Mouse (Mus musculus): ENCODE measurements at regions not wholly inside any gene's neighbourhood (a gene's known extent, or its start where the extent isn't known, plus 50 kb on each side); places are given as distances from the start of the nearest gene placed in this dataset.

DNA sequence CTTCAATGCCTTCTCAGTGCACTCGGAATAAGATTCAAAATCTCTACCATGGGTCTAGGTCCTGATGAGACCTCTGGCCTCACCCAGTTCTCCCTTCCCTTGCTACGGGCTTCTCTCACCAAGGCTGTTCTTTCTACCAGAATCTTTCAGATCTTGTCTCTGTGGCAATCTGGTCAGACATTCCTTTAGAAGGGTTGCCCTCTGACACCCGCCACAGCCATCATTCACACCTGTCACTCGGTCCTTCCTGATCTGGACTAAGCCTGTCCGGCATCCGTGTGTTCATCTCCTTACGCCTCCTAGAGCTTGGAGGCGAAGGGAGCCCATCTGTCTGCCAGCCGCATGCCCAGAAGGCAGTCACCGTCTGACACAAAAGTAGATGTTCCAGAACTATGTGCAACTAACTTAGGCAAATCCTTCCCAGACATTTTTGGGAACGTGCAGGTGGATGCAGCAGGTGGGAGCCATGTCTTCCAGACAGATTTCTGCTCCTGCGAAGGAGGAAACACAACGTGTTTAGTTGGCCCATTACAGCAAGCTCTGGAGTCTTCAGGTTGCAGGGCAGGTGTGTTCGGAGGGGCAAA, 77.7 kb downstream of the Fam76b start:
- Histone ChIP-seq H3K36me3 (ENCODE audit: inconsistent target) (no peaks in the 10 kb centered on the region), H3K4me3 (ENCODE audit: inconsistent target) (no peak overlapping the region), H3K27ac (no peak overlapping the region), H3K79me2 (ENCODE audit: inconsistent target) (no peaks in the 10 kb centered on the region)
- WGBS (ENCODE audit: missing documents): 95% methylated on average over 14 of the region's 14 CpGs

DNA sequence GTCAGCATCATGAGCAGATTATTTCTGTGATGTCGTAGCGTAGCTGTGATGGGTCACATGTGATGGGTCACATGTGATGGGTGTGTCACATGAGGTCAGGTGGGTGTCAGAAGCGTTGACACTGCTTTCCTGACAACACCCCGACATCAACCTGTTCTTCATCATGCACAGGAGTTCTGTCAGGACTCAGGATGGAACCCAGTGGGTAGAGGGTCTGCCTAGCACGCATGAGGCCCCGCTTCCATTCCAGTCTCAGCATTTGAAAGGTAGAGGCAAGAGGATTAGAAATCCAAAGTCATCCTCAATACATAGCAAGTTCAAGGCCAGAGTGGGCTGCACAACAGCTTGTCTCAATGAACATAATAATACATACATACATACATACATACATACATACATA, 79.2 kb downstream of the Fam76b start:
- Histone ChIP-seq H3K36me3 (ENCODE audit: inconsistent target) (no peaks in the 10 kb centered on the region), H3K79me2 (ENCODE audit: inconsistent target) (no peaks in the 10 kb centered on the region), H3K27ac (no peak overlapping the region), H3K4me3 (ENCODE audit: inconsistent target) (no peak overlapping the region)
- WGBS (ENCODE audit: missing documents): 94% methylated on average over 4 of the region's 6 CpGs

DNA sequence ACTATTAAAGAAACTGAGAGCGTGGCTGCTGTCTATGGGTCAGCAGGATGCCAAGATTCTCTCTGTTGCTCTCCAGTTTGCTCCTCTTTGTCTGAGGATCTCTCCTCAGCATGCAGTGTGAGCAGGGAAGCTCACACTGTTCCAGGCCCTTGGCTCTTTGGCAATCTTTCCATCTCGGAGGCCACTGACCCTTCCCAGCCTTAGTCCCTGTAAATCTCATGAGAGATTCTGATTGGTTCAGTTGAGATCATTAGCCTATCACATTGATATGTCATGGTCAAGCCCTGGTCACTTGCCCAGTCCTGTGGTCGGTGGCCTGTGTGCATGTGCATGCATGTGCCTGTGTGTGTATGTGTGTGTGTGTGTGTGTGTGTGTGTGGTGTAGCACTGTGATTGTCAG, 82.1 kb downstream of the Fam76b start:
- Histone ChIP-seq H3K36me3 (ENCODE audit: inconsistent target) (no peaks in the 10 kb centered on the region), H3K79me2 (ENCODE audit: inconsistent target) (no peaks in the 10 kb centered on the region), H3K4me3 (ENCODE audit: inconsistent target) (no peak overlapping the region), H3K27ac (no peak overlapping the region)
- WGBS (ENCODE audit: missing documents): 96% methylated on average over 3 of the region's 3 CpGs

DNA sequence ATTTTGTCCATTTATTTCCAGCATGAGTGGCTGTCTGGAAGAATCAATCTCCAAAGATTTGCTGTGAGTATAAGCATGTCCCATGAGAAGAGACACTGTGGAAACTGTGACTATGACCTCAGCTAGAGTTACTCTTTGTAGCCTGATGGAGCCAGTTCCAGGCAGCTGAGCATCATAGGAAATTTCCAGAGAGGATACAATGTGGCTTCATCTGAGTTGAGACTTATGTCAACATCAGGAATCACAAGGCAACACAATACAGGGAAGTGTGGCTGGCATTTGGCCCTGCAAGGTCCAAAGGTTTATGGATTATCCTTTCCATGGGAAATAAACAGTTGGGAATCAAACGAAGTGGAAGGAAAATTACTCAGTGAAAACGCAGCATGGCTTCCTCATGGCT, 82.6 kb downstream of the Fam76b start:
- Histone ChIP-seq H3K27ac (no peak overlapping the region), H3K79me2 (ENCODE audit: inconsistent target) (no peaks in the 10 kb centered on the region), H3K4me3 (ENCODE audit: inconsistent target) (no peak overlapping the region), H3K36me3 (ENCODE audit: inconsistent target) (no peaks in the 10 kb centered on the region)
- WGBS (ENCODE audit: missing documents): 75% methylated on average over 2 of the region's 2 CpGs

DNA sequence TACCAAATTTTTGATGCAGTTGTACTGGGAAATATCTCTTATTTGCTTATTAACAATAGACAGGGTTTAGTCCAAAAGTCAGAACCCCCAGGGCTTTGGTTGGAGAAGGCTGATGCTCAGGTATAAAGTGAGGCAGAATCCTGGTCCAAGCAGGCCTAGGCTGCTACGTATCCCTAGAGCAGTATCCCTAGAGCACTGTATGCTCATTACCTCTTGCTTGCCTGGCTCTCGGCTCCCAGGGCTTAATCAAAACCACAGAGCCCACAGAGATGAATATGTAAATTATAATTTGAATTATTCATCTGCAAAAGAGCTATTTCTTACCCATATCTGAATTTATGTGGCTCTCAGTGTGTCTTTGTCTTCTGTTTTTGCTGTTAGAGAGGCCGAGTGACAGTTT, 85.9 kb downstream of the Fam76b start:
- Histone ChIP-seq H3K27ac (no peak overlapping the region), H3K79me2 (ENCODE audit: inconsistent target) (no peaks in the 10 kb centered on the region), H3K4me3 (ENCODE audit: inconsistent target) (no peak overlapping the region), H3K36me3 (ENCODE audit: inconsistent target) (no peaks in the 10 kb centered on the region)
- WGBS (ENCODE audit: missing documents): 66% methylated on average over 3 of the region's 3 CpGs

DNA sequence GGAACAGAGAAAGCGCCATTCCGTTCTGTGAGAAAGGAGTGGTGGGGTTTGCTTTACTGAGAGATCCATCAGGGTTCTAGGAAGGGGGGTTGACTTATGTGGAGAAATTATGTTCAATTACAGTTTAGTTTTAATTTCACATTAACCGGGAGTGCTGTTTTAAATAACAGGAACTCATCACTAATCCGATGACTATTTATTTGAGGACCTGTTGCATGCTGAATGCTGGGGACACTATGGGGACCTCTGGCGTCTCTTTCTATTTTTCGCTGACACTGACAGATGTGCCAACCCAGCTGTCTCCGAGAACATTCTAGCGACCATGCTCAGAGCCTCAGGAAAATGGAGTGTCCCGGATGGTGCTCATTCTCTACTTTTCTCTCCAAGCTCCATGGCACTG, 86.6 kb downstream of the Fam76b start:
- Histone ChIP-seq H3K36me3 (ENCODE audit: inconsistent target) (no peaks in the 10 kb centered on the region), H3K4me3 (ENCODE audit: inconsistent target) (no peak overlapping the region), H3K27ac (no peak overlapping the region), H3K79me2 (ENCODE audit: inconsistent target) (no peaks in the 10 kb centered on the region)
- 94% methylated on average over 9 of the region's 9 CpGs for WGBS (ENCODE audit: missing documents)

DNA sequence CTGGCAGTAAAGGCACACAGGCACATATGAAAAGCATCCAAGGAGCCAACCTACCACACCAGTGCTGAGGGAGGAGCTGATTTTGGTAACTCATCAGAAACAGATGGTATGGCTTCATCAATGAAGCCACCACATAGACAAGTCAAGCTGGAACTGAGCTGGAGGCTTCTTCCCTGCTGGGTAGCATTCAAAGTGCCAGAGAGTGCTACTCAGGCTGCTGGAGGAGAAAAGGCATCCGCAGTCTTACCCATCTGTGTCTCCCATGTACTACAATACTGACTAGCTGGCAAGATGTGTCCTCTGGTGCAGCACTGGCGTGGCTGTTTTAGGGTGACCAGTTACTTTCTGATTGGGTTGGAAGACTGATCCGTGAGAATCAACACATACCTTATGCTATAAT, 87.3 kb downstream of the Fam76b start:
- H3K79me2 ChIP-seq (ENCODE audit: inconsistent target): no peaks in the 10 kb centered on the region
- WGBS (ENCODE audit: missing documents): 92% methylated on average over 3 of the region's 3 CpGs
- H3K4me3 ChIP-seq (ENCODE audit: inconsistent target): no peak overlapping the region
- no peak overlapping the region for H3K27ac ChIP-seq
- H3K36me3 ChIP-seq (ENCODE audit: inconsistent target): no peaks in the 10 kb centered on the region

DNA sequence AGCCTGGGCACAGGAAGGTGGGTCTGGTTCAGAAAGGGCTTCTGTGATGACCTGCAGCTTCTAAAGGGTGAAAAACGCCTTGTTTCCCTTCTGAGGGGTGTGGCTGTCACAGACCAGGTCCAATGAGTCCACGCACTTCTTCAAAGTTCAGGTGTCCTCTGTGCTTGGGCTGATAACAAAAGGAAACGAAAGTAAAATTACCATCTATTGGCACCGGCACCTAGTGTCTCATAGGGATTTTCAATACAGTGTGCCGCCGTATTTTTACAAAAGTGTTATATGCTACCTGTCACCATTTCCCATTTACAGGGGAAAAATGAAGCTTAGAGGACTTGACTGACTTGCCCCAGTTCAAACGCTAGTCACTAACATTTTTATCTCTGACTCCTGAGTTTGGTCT, 89.3 kb downstream of the Fam76b start:
- H3K27ac ChIP-seq: no peak overlapping the region
- H3K36me3 ChIP-seq (ENCODE audit: inconsistent target): no peaks in the 10 kb centered on the region
- no peak overlapping the region for H3K4me3 ChIP-seq (ENCODE audit: inconsistent target)
- WGBS (ENCODE audit: missing documents): 88% methylated on average over 7 of the region's 7 CpGs
- H3K79me2 ChIP-seq (ENCODE audit: inconsistent target): no peaks in the 10 kb centered on the region

DNA sequence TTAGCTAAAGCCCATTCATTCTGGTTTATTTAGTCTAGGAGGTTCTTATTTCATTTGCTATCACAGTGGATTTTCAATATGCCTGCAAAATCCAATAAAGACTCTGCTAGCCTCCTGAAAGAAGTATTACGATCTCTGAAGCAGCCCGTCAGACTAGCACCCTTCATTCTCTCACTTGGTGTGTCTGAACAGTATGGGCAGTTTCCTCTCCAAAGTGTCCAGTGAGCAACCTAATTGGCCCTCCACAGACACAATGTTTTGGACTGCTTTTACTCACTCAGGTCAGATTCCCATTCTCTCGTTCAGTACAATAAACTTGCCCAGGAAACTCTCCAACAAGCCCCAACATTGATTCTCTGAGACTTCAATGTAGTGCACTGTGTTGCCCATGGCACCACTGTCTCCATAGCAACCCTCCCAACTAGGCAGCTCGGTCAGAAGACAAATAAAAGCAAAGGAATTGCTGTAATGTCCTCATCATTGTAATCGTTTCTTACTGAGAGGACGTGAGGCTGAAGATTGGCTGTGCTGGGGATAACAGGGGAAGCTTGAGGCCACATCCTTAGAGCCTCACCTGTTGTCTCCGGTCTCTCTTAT, 91.2 kb downstream of the Fam76b start:
- no peaks in the 10 kb centered on the region for H3K79me2 ChIP-seq (ENCODE audit: inconsistent target)
- 79% methylated on average over 7 of the region's 7 CpGs for WGBS (ENCODE audit: missing documents)
- no peaks in the 10 kb centered on the region for H3K36me3 ChIP-seq (ENCODE audit: inconsistent target)
- H3K4me3 ChIP-seq (ENCODE audit: inconsistent target): no peak overlapping the region
- H3K27ac ChIP-seq: no peak overlapping the region

DNA sequence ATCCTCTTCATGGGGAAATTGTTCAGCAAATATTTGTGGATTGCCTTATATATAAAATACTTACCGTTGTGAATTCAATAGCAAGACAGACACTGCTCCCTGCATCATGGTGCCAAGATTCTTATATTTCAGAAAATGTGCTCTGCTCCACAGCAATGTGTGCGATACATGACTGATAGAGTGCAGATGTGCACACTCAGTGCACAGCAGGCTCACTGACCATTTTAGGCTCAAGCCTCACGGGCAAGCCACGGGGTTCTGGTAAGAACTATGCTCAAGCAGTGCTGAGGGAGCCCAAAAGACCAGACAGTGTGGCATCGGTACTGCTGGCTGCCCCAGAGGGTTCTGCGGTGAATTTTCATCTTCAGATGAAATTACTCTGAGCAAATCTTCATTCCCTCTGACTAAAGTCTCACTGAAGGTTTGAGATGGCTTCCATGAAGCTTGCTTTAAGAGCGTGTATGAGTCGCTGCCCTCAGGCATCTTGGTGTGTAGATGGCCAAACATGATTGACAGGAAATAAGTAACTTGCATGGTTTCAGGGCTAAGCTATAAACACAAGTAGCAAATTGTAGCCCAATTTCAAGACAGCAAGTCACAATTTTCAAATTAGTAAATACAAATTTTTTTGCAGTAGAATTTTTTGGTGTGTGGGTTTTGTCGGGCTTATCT, 92.4 kb downstream of the Fam76b start:
- no peaks in the 10 kb centered on the region for H3K79me2 ChIP-seq (ENCODE audit: inconsistent target)
- no peak overlapping the region for H3K27ac ChIP-seq
- no peaks in the 10 kb centered on the region for H3K36me3 ChIP-seq (ENCODE audit: inconsistent target)
- 93% methylated on average over 9 of the region's 9 CpGs for WGBS (ENCODE audit: missing documents)
- no peak overlapping the region for H3K4me3 ChIP-seq (ENCODE audit: inconsistent target)

DNA sequence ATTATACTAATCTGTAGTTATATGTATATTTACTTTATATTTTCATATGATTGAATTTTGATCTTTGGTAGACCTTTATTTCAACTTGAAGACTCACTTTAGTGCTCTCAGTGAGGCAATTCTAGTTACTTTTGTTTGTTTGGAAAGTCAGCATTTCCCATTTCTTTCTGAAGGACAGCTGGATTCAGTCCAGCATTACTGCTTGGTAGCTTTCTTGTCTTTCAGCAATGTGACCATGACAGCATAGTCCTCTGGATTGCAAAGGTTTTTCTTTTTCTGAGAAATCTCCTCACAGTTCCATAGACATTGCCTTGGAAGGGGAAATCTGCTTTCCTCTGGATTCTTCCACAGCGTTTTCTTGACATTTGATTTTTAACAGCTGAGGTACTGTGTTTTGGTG, 93.1 kb downstream of the Fam76b start:
- Histone ChIP-seq H3K4me3 (ENCODE audit: inconsistent target) (no peak overlapping the region), H3K27ac (no peak overlapping the region), H3K79me2 (ENCODE audit: inconsistent target) (no peaks in the 10 kb centered on the region), H3K36me3 (ENCODE audit: inconsistent target) (no peaks in the 10 kb centered on the region)
- 88% methylated on average over 1 of the region's 1 CpGs for WGBS (ENCODE audit: missing documents)

DNA sequence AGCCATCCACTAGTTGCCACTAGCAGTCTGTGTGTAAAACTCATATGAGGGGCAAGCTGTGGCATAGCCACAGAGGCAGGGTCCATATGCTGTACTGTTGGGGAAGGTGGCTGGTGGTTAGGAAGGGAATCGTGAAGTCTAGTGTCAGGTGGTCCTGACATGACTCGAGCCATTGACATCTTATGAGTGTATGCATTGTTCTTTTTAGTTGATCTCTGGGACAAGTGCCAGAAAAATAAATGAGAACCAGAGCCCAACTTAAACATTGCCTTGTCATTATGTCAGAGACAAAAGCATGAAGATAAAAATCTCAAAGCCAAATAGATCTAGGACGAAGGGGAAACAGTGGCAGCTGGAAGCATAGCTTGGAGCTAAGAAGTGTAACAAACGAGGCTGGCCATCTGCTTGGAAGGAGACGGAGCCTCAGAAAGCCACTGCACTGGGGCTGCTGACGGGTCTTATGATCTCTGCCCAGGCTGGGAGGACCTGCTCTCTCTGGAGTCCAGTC, 104.5 kb downstream of the Fam76b start:
- Histone ChIP-seq H3K27ac (no peak overlapping the region), H3K79me2 (ENCODE audit: inconsistent target) (no peaks in the 10 kb centered on the region), H3K36me3 (ENCODE audit: inconsistent target) (no peaks in the 10 kb centered on the region), H3K4me3 (ENCODE audit: inconsistent target) (no peak overlapping the region)
- WGBS (ENCODE audit: missing documents): 50% methylated on average over 5 of the region's 6 CpGs

DNA sequence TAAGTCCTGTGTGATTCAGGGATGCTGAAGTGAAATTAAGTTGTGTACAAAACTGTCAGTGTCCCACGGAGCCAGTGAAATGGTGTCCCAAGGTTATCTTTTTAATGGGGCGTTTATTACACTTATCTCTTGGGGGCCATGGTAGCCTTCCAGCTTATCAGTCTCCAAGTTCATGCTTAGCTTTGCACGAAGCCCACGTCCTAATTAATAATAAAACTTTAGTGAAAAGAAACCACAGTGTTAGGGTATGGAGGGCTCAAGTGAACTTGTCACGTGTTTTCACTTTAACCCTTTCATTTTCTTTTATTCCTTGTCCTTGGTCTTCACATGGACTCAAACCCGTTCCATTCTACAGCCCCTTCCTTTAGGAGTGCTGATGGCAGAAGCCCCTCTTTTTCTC, 105.9 kb downstream of the Fam76b start:
- Histone ChIP-seq H3K79me2 (ENCODE audit: inconsistent target) (no peaks in the 10 kb centered on the region), H3K36me3 (ENCODE audit: inconsistent target) (no peaks in the 10 kb centered on the region), H3K27ac (no peak overlapping the region), H3K4me3 (ENCODE audit: inconsistent target) (no peak overlapping the region)
- WGBS (ENCODE audit: missing documents): 82% methylated on average over 6 of the region's 6 CpGs

DNA sequence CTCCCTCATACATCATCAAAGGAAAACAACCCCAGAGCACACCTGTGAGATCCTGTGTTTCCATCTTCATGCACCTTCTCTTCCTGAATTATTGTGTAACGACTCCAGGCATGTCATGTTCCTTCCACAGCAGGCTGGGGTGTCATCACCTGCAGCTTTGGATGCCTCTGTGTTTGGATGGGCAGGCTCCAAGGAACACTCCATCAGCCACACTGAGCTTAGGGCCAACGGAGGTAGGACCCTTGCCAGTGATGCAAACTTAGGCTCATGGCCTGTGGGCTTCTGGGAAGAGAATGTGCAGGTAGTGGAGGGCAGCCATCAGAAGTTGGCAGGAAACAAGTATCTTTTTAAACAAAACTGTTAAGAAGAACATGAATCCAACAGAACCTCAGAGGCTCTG, 109.8 kb downstream of the Fam76b start:
- H3K36me3 ChIP-seq (ENCODE audit: inconsistent target): no peaks in the 10 kb centered on the region
- H3K4me3 ChIP-seq (ENCODE audit: inconsistent target): no peak overlapping the region
- H3K79me2 ChIP-seq (ENCODE audit: inconsistent target): no peaks in the 10 kb centered on the region
- 85% methylated on average over 2 of the region's 2 CpGs for WGBS (ENCODE audit: missing documents)
- H3K27ac ChIP-seq: no peak overlapping the region

DNA sequence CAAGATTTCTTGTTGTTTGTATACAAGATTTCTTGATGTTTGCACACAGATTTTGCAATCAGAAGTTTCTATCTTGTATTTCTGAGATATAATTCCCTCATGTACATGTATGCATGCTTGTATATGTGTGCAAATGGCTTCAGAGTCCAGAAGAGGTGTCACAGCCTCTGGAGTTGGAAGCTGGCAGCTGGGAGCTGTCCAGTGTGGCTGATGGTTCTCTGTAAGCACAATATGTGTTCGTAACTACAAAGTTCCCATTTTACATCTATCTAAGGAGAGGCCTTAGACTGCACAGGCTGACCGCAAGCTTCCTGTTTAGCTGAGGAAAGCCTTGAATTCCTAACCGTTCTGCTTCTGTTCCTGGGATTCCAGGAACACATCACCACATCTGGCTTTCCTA, 119.0 kb downstream of the Fam76b start:
- WGBS (ENCODE audit: missing documents): 90% methylated on average over 3 of the region's 3 CpGs
- H3K4me3 ChIP-seq (ENCODE audit: inconsistent target): no peak overlapping the region
- H3K36me3 ChIP-seq (ENCODE audit: inconsistent target): no peaks in the 10 kb centered on the region
- no peak overlapping the region for H3K27ac ChIP-seq
- H3K79me2 ChIP-seq (ENCODE audit: inconsistent target): no peaks in the 10 kb centered on the region
